Mouse (Mus musculus) heart, postnatal 25 days (tissue): ENCODE measurements at regions not wholly inside any gene's neighbourhood (a gene's known extent, or its start where the extent isn't known, plus 50 kb on each side); places are given as distances from the start of the nearest gene placed in this dataset.

Experiments used
- DNase-seq: peaks from one replicate; pipeline ENCODE4 v3.0.0; 2022; ENCODE audit warnings: low spot score
- intact Hi-C: fragments of 180-260 bp; cut with DNase I; formaldehyde crosslinking; loops from one replicate; pipeline ENCODE4 v1.15.1; 2025

GRCm38 (mm10) chr13:78427141-78428083 is 227.9 kb upstream of the Nr2f1 start:
- no peak for DNase-seq
- intact Hi-C loops = no loop called here

DNA sequence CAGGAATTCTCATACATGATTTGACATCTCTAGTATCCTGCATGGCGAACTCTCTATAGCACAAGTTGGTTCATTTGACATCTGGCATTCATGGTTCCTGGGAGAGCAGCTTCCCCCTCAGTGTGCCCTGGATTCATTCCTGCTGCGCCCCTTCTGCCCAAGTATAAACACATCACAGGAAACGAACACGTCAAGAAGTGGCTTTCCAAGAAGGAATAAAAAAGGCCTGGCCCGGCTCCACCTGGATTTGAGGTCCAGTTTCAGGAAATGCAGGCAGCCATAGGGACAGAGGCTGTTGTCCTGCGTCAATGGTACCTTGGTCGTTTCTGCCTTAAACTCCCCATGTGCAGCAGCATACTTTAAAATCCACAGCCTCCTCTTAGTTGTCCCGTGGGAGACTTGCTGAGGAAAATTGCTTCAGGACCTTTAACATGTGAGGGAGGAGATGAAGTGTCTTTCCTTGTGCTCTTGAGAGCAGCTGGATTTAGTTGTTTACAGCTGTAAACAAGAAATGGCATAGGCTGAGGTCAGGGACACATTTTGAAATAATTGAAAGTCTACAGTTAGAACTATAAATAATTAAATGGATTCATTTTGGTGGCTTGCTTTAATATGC is 226.9 kb upstream of the Nr2f1 start:
- no peak for DNase-seq
- intact Hi-C loops = no loop called here

- intact Hi-C loops = no loop called here
- DNase-seq = no peak
Measured at GRCm38 (mm10) chr13:78405071-78405470, 205.5 kb upstream of the Nr2f1 start.

- intact Hi-C loops = no loop called here
- no peak for DNase-seq
Measured at GRCm38 (mm10) chr13:78383761-78384160, 184.2 kb upstream of the Nr2f1 start.

- intact Hi-C loops = no loop called here
Measured at GRCm38 (mm10) chr13:78361236-78361635, 161.7 kb upstream of the Nr2f1 start.

DNA sequence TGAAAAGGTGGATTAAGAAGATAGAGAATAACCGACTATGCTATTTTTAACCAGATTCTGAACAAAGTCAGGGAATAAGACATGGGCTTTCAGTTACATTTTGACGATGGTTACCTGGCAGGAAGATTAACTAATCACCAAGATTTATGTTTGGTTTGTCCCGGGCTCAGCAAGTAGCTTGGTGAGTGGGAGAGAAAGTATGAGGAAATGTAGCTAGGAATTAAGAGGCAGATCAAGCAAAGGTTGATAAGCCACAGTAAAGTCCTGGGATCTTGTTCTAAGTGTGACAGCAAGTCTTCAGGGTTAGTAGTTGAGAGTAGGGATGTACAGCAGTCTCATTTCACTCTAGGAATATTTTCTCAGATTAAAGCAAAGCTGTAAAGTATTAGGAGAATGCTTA is 149.3 kb upstream of the Nr2f1 start:
- intact Hi-C loops = no loop called here
- no peak for DNase-seq

More at GRCm38 (mm10) chr13:78361236-78361635, 161.7 kb upstream of the Nr2f1 start:
- DNase-seq = no peak

DNA sequence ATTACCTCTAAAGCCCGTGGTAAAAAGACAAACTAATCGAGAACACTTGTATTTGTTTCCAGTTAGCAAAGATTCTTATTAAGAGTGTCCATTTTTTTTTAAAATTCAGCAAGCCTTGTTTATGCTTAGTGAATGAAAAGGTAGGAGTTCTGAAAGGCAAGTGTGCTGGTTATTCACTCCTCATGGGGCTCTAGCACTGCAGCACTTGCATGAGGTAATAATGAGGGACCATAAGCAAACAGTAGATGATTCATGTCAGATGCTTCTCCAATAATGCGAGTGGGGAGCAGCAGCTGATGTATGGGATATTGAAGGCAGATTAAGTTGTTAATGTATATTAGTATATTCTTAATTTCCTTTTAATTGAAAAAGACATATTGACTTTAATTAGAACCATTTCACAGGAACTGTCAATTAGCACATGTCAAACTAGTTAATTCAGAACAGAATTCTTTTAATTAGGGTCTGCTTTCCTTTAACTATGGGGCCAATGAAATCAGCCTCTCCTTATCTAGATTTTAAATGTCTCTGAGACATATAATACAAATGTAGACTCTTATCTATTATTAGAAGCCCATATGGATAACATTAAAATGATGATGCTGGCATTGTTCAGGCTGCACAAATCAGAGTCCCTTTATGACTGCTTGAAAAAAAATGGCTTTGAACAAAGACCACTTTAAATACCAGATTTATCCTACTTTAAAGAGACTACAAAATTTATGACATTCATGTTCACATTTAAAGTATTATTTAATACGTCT is 125.1 kb upstream of the Nr2f1 start:
- intact Hi-C loops = no loop called here
- DNase-seq = no peak

GRCm38 (mm10) chr13:78323183-78323582 is 123.6 kb upstream of the Nr2f1 start:
- intact Hi-C loops = no loop called here
- no peak for DNase-seq

DNA sequence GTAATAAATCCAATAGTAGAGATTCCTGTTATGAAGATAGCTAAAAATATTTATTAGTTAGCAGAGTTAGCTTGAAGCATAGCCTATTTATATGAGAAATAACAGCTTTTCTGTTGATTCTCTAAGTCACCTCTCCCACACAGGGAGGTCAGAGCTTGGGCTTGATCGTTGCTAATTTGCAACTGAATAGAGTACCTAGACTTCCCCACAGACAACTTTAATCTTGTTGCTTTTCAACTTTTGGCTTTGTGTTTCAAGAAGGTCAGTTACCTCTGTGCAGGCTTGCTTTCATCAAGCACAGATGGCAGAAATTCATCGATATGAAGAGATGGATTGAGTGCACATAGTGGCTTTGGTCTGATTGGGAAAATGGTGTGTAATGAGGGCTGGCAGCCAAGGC is 118.9 kb upstream of the Nr2f1 start:
- intact Hi-C loops = no loop called here
- DNase-seq = no peak

DNA sequence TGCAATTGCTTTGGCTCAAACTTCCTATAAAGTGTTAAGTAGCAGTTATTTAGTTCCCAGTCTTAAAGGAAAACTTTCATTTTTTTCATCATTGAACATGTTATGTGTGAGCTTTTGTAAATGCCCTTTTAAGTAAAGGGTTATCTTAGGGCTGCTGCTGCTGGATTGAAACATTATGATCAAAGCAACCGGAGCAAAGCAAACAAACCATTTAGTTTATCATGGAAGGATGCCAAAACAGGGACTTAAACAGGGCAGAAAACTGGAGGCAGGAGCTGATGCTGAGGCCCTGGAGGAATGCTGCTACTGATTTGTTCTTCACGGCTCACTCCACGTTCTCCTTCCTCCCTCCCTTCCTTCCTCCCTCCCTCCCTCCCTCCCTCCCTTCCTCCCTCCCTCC is 111.3 kb upstream of the Nr2f1 start:
- DNase-seq = no peak
- intact Hi-C loops = no loop called here
